Mouse (Mus musculus) urinary bladder, postnatal 25 days (tissue): ENCODE results near the gene Plekhg4.

Source experiments
- DNase-seq: peaks from one replicate; pipeline ENCODE4 v3.0.0; 2022; ENCODE audit warnings: low spot score

Plekhg4 gene

DNA sequence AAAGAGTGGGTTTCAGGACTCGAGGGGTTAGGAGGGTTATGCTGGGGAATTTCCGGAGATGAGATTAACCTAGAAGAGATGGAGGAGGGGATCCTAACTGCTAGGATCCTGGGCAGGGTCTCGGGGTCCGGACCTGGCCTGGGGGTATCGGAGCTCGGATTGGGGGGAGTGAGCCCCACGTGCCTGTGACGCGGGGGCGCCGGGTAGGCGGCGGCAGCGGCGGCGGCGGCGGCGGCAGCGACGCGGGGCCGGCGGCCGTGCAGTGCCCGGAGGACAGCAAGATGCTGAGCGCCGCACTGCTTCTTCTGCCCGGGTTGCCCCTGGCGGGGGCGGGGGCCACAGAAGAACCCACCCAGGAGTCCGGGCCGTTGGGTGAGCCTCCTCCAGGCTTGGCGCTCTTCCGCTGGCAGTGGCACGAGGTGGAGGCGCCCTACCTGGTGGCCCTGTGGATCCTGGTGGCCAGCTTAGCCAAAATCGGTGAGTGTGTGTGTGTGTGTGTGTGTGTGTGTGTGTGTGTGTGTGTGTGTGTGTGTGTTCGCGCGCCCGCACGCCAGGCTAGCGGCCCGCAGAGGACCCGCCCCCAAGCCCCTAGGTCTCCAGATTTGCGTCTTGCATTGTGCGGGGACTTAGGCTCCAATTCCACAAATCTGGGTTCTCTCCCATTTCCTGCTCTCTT lies 23.8 kb upstream of the Plekhg4 start:
- no peak for DNase-seq

GRCm38 (mm10) chr8:105350186-105350585 lies 22.9 kb upstream of the Plekhg4 start:
- DNase-seq = no peak

GRCm38 (mm10) chr8:105353583-105354135 lies 19.4 kb upstream of the Plekhg4 start:
- DNase-seq = no peak

GRCm38 (mm10) chr8:105354549-105354948 lies 18.5 kb upstream of the Plekhg4 start:
- no peak for DNase-seq

GRCm38 (mm10) chr8:105355179-105356024 lies 17.7 kb upstream of the Plekhg4 start:
- no peak for DNase-seq

DNA sequence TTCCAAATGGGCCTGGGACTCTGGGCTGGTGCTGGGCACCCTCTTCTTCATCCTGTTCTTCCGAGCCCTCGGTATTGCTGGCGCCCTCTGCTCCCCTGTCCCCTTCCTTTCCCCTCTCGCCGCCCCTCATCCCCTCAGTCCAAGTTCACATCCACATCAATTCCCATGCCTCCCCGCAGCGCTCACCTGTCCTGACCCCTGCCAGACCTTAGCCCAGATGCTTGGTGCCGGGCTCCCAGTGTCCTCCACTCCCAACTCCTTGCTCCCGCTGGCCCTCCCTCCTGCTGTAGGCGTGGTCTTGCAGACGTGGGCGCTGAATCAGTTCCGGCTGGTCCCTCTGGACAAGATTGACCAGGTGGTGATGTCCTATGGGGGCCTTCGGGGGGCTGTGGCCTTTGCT lies 16.4 kb upstream of the Plekhg4 start:
- DNase-seq = no peak

DNA sequence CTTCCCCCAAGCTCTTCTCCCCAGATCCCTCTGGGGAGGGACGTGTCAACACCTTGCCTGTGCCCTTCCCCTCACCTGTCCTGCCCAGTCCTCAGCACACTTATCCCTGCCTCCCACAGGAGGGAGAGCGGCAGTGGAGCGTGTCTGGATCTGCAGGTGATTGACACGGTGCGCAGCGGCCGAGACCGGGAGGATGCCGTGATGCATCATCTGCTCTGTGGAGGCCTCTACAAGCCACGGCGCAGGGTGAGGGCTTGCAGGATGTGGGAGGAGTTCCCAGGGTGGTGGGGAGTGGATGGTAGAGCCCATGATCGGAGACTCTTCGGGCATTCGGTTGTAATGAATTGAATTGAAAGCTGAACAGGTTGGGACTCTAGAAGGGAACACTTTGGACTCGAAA lies 13.9 kb upstream of the Plekhg4 start:
- no peak for DNase-seq

- no peak for DNase-seq
These were observed 13.4 kb upstream of the Plekhg4 start for GRCm38 (mm10) chr8:105359646-105360045.

DNA sequence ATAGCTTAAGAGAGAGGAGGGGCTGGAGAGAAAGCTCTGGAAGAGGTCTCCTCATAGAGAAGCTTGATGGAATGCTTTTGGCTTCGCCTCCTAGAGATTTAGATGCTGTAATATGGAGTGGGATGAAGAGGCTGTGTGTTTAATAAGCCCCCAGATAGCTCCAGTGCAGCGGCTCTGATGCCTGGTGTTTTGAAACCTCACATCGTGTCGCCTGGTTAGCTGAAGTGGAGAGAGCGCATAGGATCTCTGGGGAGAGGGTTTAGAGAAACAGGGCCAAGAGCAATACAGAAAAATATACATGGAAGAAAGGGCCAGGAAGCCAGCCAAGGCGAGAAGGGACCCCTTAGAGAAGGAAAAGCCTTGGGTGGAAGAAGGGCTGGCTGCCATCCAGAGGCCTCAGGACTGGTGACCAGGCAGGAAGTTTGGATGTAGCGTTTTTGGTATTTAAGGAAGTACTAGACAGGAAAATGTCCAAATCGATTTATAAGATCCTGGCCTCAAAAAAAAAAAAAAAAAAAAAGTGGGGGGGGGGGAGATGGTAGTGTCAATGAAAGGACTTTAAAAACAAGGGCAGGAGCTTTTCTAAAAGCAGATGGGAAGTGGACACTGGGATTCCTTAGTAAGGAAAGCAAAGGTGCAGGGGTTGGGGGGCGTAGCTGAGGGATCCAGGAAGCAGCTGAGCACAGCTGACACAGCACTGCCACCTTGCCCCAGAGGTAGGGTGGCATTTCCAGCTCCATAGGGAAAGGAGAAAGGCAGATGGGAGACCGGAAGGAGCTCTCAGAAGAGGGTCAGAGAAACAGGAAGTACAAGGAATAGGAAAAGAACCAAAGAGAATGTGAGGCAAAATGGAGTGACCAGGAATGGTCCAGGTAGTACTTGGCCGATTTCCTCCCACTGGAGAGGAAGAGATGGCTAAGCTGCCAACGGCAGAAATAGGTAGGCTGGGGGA lies 11.0 kb upstream of the Plekhg4 start:
- DNase-seq = no peak

GRCm38 (mm10) chr8:105367107-105367506 lies 6.0 kb upstream of the Plekhg4 start:
- no peak for DNase-seq

DNA sequence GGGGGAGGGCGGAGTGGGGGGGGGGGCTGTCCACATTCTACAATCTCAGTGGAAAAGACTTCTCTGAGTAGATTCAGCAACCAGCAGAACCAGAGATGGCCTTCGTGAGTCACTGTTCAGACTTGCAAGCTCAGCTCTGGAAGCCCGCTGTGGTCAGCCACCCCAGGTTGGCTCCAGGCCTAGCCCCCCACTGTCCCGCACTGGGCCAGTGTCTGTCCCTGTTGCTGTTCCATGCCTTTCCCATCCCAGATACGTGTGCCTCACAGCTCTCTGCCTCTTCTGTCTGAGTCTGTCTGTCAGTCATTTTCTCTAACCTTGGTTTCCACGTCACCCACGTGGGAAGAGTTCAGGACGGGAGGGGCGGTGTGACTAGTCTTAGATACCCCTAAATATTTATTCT lies 601 bp upstream of the Plekhg4 start:
- no peak for DNase-seq

DNA sequence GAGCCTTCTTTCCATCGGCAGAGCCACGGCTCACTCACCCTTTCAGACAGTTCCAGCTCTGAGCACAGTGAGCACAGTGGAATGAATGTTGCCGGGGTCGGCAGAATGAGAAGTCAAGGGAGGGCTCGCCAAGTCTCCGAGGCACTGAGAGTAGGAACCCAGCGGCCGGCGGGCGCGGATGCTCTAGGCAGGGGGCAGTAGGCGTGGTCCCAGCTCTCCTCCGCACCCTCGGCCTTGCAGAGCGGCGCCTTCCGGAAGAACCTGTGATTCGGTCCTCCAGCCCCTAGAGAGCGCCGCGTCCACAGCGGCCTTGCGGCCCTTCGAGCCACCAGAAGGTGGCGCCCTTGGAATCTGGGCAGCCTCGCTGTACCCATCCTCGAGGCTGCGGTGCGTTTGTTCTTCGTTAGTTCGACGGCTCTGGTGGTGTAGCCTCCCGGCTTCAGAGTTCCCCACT lies 1.5 kb downstream of the Plekhg4 start:
- DNase-seq = no peak

DNA sequence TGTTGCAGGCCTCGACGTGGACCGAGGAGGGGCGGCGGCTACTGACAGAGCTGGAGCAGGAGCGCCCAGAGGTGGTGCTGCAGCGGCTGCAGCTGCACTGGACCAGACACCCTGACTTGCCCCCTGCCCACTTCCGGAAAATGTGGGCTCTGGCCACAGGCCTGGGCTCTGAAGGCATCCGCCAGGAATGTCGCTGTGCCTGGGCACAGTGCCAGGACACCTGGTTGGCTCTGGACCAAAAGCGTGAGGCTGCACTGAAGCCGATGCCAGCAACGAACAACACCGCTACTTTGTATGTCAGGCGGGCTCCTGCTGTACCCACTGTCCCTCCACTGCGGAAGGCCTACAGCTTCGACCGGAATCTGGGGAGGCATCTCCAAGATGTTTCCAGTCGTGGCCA lies 5.6 kb downstream of the Plekhg4 start:
- DNase-seq = peak; percentile 60

- DNase-seq = no peak
These were observed 7.2 kb downstream of the Plekhg4 start for GRCm38 (mm10) chr8:105380308-105380707.

GRCm38 (mm10) chr8:105384070-105384469 lies 11.0 kb downstream of the Plekhg4 start:
- no peak for DNase-seq

GRCm38 (mm10) chr8:105387151-105387550 lies 14.1 kb downstream of the Plekhg4 start:
- DNase-seq = no peak

DNA sequence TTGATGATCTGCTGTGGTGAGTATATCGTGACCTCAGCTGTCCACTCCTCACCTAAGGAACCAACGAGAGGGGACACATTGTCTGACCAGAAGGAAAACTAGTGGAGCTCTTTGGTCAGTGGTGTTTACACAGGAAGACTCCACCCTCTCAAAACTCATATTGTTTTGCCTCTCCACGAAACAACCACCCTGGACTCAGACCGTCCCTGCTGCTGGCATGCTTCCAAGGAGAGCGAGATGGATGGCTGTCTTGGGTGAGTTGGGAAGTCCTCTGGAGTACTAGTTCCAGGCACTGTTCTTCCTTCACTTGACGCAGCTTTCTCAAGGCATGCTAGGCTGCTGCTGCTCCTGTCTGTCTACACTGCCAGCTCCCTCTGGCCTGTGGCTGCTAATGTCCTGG lies 16.0 kb downstream of the Plekhg4 start:
- DNase-seq = no peak

DNA sequence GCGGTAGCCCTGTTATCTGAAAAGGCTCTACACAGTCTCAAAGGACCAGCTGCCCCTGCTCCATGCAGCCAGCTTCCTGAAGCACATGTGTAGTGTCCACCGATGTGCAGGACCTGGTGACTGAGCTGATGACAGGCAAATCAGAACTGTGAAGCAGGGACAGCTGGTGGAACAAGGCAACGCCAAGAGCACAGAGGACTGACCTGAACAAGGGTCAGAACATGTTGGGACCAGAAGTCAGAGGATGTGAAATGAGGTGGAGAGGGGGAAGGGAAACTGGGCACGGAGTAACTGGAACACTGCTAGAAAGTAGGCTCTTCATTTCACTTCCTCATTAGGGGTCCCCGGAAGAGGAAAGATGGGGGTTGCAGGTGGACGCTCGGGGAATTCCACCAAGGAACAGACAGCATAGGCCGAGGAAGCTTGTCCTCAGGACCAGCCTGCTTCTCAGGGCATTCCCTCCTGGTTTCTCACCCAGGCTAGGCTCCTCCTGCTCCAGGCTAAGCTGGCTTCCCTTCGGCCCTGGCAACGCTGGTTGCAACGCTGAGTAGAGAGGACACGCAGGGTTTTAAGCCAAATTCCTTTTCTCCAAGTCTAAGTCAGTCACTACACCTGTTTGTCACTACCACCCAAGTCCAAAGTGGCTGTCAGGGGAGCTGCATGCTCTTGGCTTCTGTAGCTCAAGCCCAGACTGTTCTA lies 20.2 kb downstream of the Plekhg4 start:
- DNase-seq = no peak

GRCm38 (mm10) chr8:105393915-105394314 lies 20.8 kb downstream of the Plekhg4 start:
- DNase-seq = no peak

DNA sequence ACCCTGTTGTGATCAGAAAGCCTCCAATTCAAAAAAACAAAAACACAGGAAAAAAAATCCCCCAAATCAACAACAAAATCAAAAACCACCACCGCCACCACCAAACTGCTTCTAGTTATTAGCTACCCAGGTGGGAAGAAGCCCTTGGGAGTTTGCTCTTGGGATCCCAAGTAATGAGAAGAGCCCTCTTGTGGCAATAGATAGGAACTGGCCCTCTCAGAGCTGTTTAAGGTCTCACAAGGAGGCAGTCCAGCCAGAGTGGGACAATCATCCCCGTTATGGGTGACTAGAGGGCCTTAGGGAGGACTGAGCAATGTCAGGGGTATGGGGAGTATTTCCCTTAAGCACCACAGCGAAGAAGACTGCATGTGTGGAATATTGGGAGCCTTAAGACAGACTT lies 24.7 kb downstream of the Plekhg4 start:
- no peak for DNase-seq

GRCm38 (mm10) chr8:105400016-105400415 lies 26.9 kb downstream of the Plekhg4 start:
- DNase-seq = no peak
